In the genomic region with DNA sequence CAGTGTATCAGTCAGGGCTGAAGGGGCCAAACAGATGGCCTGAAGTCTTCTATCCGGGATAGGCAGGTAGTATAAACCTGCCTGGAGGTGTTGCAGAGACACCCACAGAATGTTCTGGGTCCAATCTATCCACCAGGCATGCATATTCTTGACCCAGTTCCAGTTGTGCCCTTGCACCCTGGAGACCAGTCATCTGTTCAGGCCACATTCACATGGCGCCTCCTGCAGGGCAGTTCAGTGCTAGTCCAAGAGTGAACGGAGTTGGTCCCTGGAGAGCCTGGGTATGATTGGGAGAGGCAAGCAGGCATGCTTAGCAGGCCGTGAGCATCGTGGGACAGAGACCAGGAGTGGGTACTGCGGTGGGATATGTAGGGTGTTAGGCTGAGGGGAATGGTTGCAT, we compare ENCODE assay signal across 25 mouse cellular contexts. TPM values are rescaled to one million over a fixed set of nuclear protein-coding genes. Genes with fewer than 3 reads are reported as not detected.
DNase-seq lines count a peak whose midpoint lies in the region; ATAC-seq and TF ChIP-seq lines count a peak whose summit lies in the region.
"Had no signal": no experiment of that assay in that cellular context is flagged by ENCODE, and none has a peak within 500 bp of the region (broad histone marks: within the 10 kb centered on the region; RNA-seq: fewer than 3 reads in every experiment).

No protein-coding gene starts in this region.

- WGBS in kidney, adult 2 months: 87% methylated on average over 6 of the region's 6 CpGs
- 87% methylated on average over 6 of the region's 6 CpGs for WGBS in lung, postnatal 0 days

- no peak overlapping the region for H3K9ac ChIP-seq in lung, postnatal 0 days (replicated peaks; ENCODE audit: low read depth)
- H3K9ac ChIP-seq: forebrain, postnatal 0 days; liver, embryonic 12.5 days had no signal

- no peak for ATAC-seq in lung, postnatal 0 days
- no peak for ATAC-seq in granulocyte monocyte progenitor cell, adult 5-6 weeks (replicated peaks; ENCODE audit: poor library complexity, severe bottlenecking)
- ATAC-seq: hindbrain, embryonic 16.5 days; liver, embryonic 12.5 days had no signal

- TF ChIP-seq POLR2A in kidney, adult 2 months (IDR thresholded peaks at IDR 0.05; ENCODE audit: low read depth, low read length): no peak

- TF ChIP-seq CTCF in kidney, adult 2 months (conservative IDR thresholded peaks at IDR 0.05; ENCODE audit: insufficient read depth, insufficient read length, low read depth, low read length): no peak; the same call in 1 of the 2 replicates
- TF ChIP-seq CTCF in lung, postnatal 0 days (IDR thresholded peaks at IDR 0.05): peak; percentile 38

- H3K27ac ChIP-seq in kidney, adult 2 months (ENCODE audit: insufficient read depth, low read depth, low read length): no peak overlapping the region
- no peak overlapping the region for H3K27ac ChIP-seq in lung, postnatal 0 days (ENCODE audit: low read length)
- H3K27ac ChIP-seq: liver, embryonic 12.5 days had no signal

- no peaks in the 10 kb centered on the region for H3K27me3 ChIP-seq in kidney, adult 2 months (replicated peaks; ENCODE audit: control insufficient read depth, insufficient read depth, low read length)
- H3K27me3 ChIP-seq in lung, postnatal 0 days (replicated peaks; ENCODE audit: insufficient read depth, low read length): no peaks in the 10 kb centered on the region
- H3K27me3 ChIP-seq: liver, embryonic 12.5 days had no signal

- 0 out of 2 replicates have a peak, but pooled peaks cover 4% of the 10 kb centered on the region for H3K4me1 ChIP-seq in kidney, adult 2 months (ENCODE audit: control insufficient read depth, insufficient read depth, low read length)
- H3K4me1 ChIP-seq in lung, postnatal 0 days (ENCODE audit: insufficient read depth, low read depth, low read length): no peaks in the 10 kb centered on the region
- H3K4me1 ChIP-seq: liver, embryonic 12.5 days had no signal

- no peaks in the 10 kb centered on the region for H3K9me3 ChIP-seq in lung, postnatal 0 days (ENCODE audit: low read length)
- H3K9me3 ChIP-seq: liver, embryonic 12.5 days had no signal

- TF ChIP-seq EP300 in lung, postnatal 0 days (IDR thresholded peaks at IDR 0.05): no peak

- no peaks in the 10 kb centered on the region for H3K36me3 ChIP-seq in kidney, adult 2 months (ENCODE audit: control insufficient read depth, insufficient read depth, low read length)
- H3K36me3 ChIP-seq in lung, postnatal 0 days (ENCODE audit: insufficient read depth, low read length): no peaks in the 10 kb centered on the region
- H3K36me3 ChIP-seq: liver, embryonic 12.5 days had no signal

- peak; percentile 50 for DNase-seq in adrenal gland, postnatal 14 days
- no peak for DNase-seq in adrenal gland, postnatal 4 days (ENCODE audit: low spot score in 2 of 2)
- DNase-seq in kidney, adult 2 months: peak; percentile 17
- no peak for DNase-seq in kidney, postnatal 14 days
- DNase-seq in lung, postnatal 0 days (ENCODE audit: low spot score): no peak
- no peak for DNase-seq in lung, adult 18-20 months
- peak; percentile 6 for DNase-seq in induced T-regulatory cell, adult 2 months (ENCODE audit: low read depth)
- DNase-seq: gastrocnemius, postnatal 36 days; thymus, postnatal 14 days had no signal

- no peak overlapping the region for H3K4me2 ChIP-seq in lung, postnatal 0 days (replicated peaks; ENCODE audit: low read depth, low read length)
- H3K4me2 ChIP-seq: liver, embryonic 12.5 days; midbrain, embryonic 11.5 days had no signal

- H3K4me3 ChIP-seq in kidney, adult 2 months (ENCODE audit: insufficient read depth, low read depth, low read length): no peak overlapping the region
- H3K4me3 ChIP-seq in lung, postnatal 0 days (ENCODE audit: low read depth, low read length): no peak overlapping the region
- H3K4me3 ChIP-seq: liver, embryonic 12.5 days had no signal

RNA-seq across cellular contexts. Expression of gene Il9, which starts 4.0 kb away (rescaled TPM):
- total RNA-seq in adrenal gland, postnatal 14 days (2021): not detected in 2 replicates
- total RNA-seq in adrenal gland, postnatal 4 days (2021): not detected
- not detected in 2 replicates for polyA plus RNA-seq in kidney, adult 2 months (2012; rRNA removed)
- polyA plus RNA-seq in lung, postnatal 0 days (2015; fragmentation: Nextera tagmentation; extraction: Ambion mirVana): not detected in 2 replicates
- not detected in 2 replicates for total RNA-seq in granulocyte monocyte progenitor cell, adult 5-6 weeks (2014; fragmentation: Nextera tagmentation)
- total RNA-seq in granulocyte monocyte progenitor cell, adult 5-6 weeks (2017): not detected in 2 replicates
- total RNA-seq: forebrain, postnatal 0 days; gastrocnemius, adult 18-20 months; gastrocnemius, postnatal 36 days; hematopoietic stem cell, adult 5-6 weeks; layer of hippocampus, postnatal 25 days; monocyte, adult 5-6 weeks; neutrophil, adult 5-6 weeks had no signal
- polyA plus RNA-seq: embryonic facial prominence, embryonic 11.5 days; forebrain, embryonic 11.5 days; forebrain, postnatal 0 days; heart, postnatal 0 days; hindbrain, embryonic 16.5 days; kidney, embryonic 14.5 days; limb, embryonic 11.5 days; liver, embryonic 12.5 days; lung, embryonic 16.5 days; midbrain, embryonic 11.5 days had no signal

RNA-seq across cellular contexts. Expression of gene Slc25a48, which starts 39.9 kb away (rescaled TPM):
- total RNA-seq in adrenal gland, postnatal 14 days (2021): 2.7 and 4.6 TPM in 2 replicates
- under 1 TPM; 0.42 to 0.76 TPM for total RNA-seq in adrenal gland, postnatal 4 days (2021)
- polyA plus RNA-seq in kidney, adult 2 months (2012; rRNA removed): 16.4 and 17.6 TPM in 2 replicates
- not detected in 2 replicates for polyA plus RNA-seq in lung, postnatal 0 days (2015; fragmentation: Nextera tagmentation; extraction: Ambion mirVana)
- total RNA-seq in granulocyte monocyte progenitor cell, adult 5-6 weeks (2014; fragmentation: Nextera tagmentation): not detected in 2 replicates
- total RNA-seq in granulocyte monocyte progenitor cell, adult 5-6 weeks (2017): not detected in 2 replicates
- total RNA-seq: forebrain, postnatal 0 days; gastrocnemius, adult 18-20 months; hematopoietic stem cell, adult 5-6 weeks; layer of hippocampus, postnatal 25 days; monocyte, adult 5-6 weeks had no signal
- polyA plus RNA-seq: forebrain, embryonic 11.5 days; heart, postnatal 0 days; limb, embryonic 11.5 days; midbrain, embryonic 11.5 days had no signal

RNA-seq across cellular contexts. Expression of gene Fbxl21, which starts 44.2 kb away (rescaled TPM):
- total RNA-seq in adrenal gland, postnatal 14 days (2021): 2.7 and 3.0 TPM in 2 replicates
- 1 to 10 TPM; 7.1 to 8.3 TPM for total RNA-seq in adrenal gland, postnatal 4 days (2021)
- polyA plus RNA-seq in kidney, adult 2 months (2012; rRNA removed): 3.6 and 4.1 TPM in 2 replicates
- polyA plus RNA-seq in lung, postnatal 0 days (2015; fragmentation: Nextera tagmentation; extraction: Ambion mirVana): 0.58 and 0.67 TPM in 2 replicates
- 1.3 TPM in 1 of 2 replicates, not detected in the other for total RNA-seq in granulocyte monocyte progenitor cell, adult 5-6 weeks (2014; fragmentation: Nextera tagmentation)
- total RNA-seq in granulocyte monocyte progenitor cell, adult 5-6 weeks (2017): 0.22 and 0.57 TPM in 2 replicates

RNA-seq across cellular contexts. Expression of gene Gm3045, which starts 51.6 kb away (rescaled TPM):
- total RNA-seq in adrenal gland, postnatal 14 days (2021): not detected in 2 replicates
- not detected for total RNA-seq in adrenal gland, postnatal 4 days (2021)
- polyA plus RNA-seq in kidney, adult 2 months (2012; rRNA removed): not detected in 2 replicates
- polyA plus RNA-seq in lung, postnatal 0 days (2015; fragmentation: Nextera tagmentation; extraction: Ambion mirVana): not detected in 2 replicates
- total RNA-seq in granulocyte monocyte progenitor cell, adult 5-6 weeks (2014; fragmentation: Nextera tagmentation): not detected in 2 replicates
- total RNA-seq in granulocyte monocyte progenitor cell, adult 5-6 weeks (2017): not detected in 2 replicates
- total RNA-seq: forebrain, postnatal 0 days; gastrocnemius, adult 18-20 months; gastrocnemius, postnatal 36 days; hematopoietic stem cell, adult 5-6 weeks; layer of hippocampus, postnatal 25 days; monocyte, adult 5-6 weeks; neutrophil, adult 5-6 weeks had no signal
- polyA plus RNA-seq: embryonic facial prominence, embryonic 11.5 days; forebrain, embryonic 11.5 days; forebrain, postnatal 0 days; heart, postnatal 0 days; hindbrain, embryonic 16.5 days; kidney, embryonic 14.5 days; limb, embryonic 11.5 days; liver, embryonic 12.5 days; lung, embryonic 16.5 days; midbrain, embryonic 11.5 days had no signal

Comparison
In these comparisons a context has a peak if more than half of its experiments do, and no peak if none do; other contexts are left out.
1. DNase-seq: peak in adrenal gland, postnatal 14 days (single experiment), kidney, adult 2 months (single experiment) and induced T-regulatory cell, adult 2 months (single experiment); none in adrenal gland, postnatal 4 days (0 of 2), kidney, postnatal 14 days (single experiment), lung, postnatal 0 days (single experiment) and lung, adult 18-20 months (0 of 2).